Mouse (Mus musculus) testis, adult 2 months (tissue): ENCODE results near the gene Rnf149.

Experiments used
- CTCF ChIP-seq: fragments of 200-500 bp; IDR thresholded peaks from 2 replicates; pipeline ENCODE4 v1.5.1; 2012; ENCODE audit warnings: low read depth, mild to moderate bottlenecking, inconsistent platforms, low read length, moderate library complexity; ENCODE audit not compliant: control insufficient read depth, insufficient read depth, insufficient replicate concordance
- POLR2A ChIP-seq: fragments of 200-500 bp; IDR thresholded peaks from 2 replicates; pipeline ENCODE4 v1.6.1; 2012; ENCODE audit warnings: low read depth, mild to moderate bottlenecking, inconsistent platforms, low read length, moderate library complexity; ENCODE audit not compliant: control insufficient read depth

DNA sequence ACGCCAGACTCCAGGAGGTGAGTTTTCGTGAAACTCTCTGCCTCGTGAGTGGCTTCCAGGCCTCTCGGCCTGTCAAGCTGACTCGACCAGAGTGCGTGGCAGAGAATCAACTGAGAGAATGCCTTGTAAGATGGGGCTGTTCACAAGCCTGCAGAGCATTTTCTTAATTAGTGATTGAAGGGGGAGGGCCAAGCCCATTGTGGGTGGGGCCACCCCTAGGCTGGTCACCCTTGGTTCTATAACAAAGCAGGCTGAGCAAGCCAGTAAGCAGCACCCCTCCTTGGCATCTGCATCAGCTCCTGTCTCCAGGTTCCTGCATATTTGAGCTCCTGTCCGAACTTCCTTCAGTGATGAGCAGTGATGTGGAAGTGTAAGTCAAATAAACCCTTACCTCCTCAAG lies 55.9 kb downstream of the Rnf149 start:
- TF ChIP-seq POLR2A = no peak
- TF ChIP-seq CTCF = no peak
